Mouse (Mus musculus): ENCODE results near the gene Nacc1.
"Not testable (repeated sequence)": the region's sequence is repeated elsewhere in the genome, so short reads cannot be mapped to it uniquely, and the experiment has no call there.

Gene Nacc1

DNA sequence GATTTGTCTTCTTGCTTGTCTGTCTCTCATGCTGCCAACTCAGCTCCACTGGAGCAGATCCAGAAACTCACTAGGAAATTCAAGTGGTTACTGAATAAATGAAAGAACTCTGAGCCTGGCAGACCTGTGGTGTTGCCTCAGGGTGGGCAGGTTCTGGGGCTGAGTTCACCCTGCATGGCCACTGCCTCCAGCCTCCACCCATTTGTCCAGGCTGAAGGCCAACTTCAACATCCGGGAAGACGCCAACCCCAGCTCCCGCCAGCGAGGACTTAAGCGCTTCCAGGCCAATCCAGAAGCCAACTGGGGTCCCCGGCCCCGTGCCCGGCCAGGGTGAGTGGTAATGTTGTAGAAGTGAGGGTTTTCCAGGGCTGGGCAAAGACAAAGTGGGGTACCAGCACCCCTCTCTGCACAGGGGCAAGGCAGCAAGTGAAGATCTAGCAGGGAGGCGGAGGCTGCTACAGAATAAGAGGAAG lies 11.3 kb upstream of the Nacc1 start:
- peak; percentile 98 for DNase-seq (ENCODE audit: low spot score)

DNA sequence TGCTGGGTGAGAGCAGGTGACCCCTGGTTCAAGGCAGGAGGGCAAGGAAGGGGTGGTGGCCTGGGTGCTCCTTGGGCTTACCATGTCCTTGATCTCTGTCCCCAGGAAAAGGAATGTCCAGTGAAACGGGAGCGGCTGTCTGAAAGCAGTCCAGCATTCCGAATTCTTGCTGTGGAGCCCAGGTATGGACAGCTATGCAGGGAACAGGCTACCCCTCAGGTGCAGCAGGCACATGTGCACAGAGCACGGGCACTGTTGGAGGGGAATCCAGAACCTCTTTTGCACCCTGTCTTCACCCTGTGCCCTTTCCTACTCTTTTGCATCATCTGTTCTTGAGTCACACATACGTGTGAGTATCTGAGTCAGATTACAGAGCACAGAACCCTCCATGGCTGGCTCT lies 10.6 kb upstream of the Nacc1 start:
- DNase-seq (ENCODE audit: low spot score): no peak

DNA sequence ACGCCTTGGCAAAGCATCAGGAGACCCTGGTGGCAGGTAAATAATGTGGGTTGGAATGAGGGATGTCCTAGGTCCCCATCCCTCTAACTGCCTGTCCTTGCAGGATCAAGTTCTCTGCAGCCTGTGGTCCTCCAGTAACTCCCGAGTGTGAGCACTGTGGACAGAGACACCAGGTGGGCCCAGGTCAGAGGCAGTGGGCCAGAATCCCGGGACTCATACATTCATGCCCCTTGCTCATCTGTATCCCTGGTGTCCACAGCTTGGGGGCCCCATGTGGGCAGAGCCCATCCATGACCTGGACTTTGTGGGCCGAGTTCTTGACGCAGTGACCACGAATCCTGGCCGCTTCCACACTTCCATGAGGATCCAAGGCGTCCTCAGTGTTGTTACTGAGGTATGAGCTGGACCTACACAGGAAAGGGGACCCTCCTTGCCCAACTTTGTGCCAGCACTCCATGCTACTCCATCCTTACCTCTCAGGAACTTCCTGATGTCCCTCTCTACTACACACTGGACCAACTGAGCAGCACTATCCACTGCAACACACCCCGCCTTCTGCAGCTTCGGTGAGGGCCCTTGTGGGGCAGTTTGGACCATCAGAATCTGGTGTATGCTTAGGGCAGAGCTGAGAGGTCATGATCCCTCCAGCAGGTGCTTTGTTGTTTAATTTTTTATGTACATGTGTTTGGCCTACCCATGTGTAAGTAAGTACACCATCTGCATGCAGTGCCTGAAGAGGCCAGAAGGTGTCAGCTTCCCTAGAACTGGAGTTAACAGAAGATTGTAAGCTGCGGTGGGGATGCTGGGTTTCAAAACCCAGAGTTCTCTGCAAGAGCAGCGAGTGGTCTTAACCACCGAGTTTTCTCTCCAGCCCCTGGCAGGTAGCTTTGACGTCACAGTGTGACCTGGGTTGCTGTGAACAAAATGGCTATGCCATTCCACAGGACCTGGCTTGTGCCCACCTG lies 9.8 kb upstream of the Nacc1 start:
- DNase-seq (ENCODE audit: low spot score): peak; percentile 52

DNA sequence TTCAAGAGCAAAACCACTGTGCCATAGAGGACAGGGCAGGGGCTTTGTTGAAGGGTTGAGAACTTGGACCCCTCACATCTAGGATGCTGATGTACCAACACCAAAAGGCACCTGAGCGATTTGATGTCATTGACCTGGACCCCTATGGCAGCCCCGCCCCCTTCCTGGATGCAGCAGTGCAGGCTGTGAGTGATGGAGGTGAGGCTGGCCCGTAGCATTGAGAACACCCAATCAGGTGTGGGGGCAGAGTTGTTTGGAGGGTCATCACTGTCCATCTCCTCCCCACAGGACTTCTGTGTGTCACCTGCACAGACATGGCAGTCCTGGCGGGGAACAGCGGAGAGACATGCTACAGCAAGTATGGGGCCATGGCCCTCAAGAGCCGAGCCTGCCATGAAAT lies 7.5 kb upstream of the Nacc1 start:
- DNase-seq (ENCODE audit: low spot score): no peak

DNA sequence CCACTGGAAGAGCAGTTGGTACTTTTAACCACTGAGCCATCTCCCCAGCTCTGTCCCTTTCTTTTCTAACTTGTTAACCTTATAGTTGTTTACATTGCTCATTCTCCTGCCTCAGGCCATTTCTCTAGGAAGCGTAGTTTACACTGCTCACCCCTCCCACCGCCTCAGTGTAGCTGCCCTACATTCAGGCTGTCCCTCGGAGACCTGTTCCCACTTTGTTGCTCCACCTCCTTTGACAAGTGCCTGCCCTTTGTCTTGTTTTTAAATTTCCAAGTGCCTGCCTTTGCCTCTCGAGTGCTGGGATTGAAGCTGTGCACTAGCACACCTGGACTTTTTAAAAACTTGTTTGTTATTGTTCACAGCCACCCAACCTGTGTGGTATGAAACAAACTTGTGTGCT lies 5.7 kb upstream of the Nacc1 start:
- no peak for DNase-seq (ENCODE audit: low spot score)

DNA sequence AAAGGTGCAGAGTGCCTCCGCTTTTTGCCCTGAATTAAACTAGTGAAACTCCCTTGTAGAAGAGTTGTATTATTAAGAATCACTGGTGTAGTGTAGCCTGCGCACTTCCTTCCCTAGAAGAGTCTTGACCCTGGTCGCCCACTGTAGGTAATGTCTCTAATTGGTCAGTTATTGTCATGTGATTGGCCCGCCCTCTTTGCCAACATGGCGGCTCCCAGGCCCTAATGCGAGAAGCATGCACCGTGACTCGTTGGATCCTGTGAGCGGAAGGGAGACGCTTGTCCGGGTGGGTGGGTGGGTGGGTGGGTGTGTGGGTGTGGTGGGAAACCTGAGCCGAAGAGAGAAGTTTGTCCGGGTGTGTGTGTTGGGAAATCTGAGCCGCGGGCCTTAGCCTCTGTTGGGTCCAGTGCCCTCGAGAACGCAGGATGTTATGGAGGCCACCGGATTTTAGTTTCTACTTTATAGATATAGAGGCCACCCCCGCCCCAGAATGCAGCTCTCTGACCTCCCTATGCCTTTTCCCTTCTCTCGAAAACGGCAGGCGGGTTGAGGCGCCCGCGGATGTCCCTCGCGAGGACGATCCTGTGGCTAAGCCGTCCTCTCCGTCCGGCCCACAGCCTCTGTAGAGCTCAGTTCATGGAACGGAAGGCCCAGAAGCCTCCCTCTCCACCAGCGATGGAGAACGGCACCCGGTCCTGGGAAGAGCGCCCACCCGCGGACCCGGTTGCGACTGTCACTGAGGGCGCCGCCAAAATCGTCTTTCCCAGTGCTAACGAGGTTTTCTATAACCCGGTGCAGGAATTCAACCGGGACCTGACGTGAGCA lies 1.6 kb upstream of the Nacc1 start:
- peak; percentile 98 for DNase-seq (ENCODE audit: low spot score)

DNA sequence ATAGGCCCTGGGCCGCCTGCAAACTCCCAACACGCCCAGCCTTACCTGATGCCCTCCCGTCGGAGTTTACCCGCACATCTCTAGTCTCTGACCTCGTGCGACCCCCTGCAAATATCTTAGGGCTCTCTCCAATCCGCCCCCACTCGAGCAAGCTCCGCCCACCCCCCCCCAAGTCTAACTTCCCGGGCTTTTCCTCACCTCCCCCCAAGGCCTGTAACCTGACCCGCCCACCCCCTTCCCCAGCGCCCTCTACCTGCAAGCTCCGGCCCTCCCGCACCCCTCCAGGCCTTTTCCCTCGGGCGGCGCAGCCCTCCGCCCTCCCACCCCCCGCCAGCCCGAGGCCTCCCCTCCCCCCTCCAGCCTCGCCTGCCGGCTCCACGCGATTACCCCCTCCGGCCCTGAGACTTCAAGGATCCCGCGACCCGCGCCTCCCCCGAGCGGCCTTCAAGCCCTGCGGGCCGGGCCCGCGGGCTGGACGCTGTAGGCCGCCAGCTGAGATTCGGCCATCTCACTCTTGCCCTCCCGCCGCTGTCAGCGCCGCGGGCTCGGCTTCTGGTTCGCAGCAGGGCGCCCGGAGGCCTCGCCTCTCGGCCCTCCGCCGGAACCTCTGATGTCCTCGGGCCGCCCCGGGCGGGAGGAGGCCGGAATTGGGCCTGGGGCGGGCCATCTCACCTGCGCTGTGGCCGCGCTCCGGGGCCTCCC lies 508 bp downstream of the Nacc1 start:
- no peak for DNase-seq (ENCODE audit: low spot score)

DNA sequence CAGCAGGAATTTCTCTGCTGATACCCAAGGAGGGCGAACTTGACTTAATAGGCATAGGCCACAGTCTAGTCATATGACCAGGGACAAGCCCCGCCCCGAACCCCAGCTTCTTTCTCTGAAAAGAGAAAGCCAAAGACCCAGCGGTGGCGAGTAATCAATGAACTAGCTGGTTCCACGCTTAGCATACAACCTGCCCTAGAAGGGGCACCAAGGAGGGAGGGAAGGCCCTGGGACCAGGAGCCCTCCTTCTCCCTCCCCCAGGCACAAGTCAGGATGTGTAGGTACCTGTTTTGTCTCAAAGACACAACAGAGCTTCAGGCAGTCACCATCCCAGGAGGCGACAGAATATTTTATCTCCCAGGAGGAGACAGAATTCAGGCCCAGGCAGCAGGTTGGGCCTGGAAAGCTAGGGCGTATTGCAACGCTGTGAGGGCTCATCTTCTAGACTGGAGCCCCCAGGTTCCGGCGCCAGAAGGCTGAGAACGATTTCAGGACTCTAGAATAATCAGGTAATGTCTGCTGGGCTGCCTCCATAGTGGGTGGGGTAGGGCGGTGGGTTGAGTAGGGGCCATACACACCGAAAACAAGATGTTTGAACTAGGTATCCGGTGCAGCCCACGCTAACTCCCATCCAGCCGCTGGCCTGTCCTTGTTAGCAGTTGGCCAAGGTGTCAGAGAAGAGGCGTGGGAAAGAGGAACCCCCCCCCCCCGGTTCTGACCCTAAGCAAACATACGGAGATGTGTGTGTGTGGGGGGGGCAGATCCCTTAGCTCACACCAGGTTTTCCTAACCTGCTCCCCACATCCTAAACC lies 1.3 kb downstream of the Nacc1 start, which contains the start of gene Trmt1:
Gene Trmt1 (plus strand): TSS at position 117 of the 812 bp plus-strand sequence.
- no peak for DNase-seq (ENCODE audit: low spot score)

DNA sequence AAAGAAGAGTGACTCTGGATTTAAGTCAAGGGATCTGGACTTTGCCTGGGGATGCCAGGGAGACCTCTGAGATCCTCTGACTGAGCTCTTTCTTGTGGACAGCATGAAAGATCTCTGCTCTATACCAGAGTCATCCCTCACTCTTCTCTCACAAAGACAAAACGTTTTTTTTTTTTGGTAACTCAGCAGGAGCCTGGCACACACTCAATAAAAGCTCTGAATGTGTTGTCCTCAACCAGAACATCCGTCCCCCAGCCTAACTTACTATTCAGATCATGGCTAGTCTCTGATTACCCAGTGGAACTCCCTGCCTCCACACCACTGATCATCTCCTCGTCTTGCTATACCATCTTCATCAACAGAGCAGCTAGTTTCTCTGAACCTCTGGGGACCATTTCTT lies 3.1 kb downstream of the Nacc1 start:
- no peak for DNase-seq (ENCODE audit: low spot score)

DNA sequence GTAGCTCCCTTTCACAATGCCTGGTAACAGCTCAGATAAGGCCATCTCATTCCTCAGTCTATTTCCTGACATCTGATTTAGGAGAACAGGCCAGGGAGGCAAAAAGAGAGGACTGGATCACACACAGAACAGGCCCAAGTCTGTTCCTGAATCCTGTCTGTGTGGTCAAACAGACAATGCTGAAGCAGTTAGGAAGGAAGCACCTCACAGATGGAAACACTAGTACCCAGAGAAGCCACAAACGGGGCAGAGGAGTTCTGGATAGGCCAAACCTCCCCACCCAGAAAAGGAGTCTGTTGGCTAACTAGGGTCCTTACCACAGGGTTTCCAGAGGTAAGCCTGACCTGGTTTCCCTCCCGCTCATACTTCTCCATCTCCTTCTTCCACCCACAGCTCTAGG lies 5.4 kb downstream of the Nacc1 start:
- DNase-seq (ENCODE audit: low spot score): no peak

DNA sequence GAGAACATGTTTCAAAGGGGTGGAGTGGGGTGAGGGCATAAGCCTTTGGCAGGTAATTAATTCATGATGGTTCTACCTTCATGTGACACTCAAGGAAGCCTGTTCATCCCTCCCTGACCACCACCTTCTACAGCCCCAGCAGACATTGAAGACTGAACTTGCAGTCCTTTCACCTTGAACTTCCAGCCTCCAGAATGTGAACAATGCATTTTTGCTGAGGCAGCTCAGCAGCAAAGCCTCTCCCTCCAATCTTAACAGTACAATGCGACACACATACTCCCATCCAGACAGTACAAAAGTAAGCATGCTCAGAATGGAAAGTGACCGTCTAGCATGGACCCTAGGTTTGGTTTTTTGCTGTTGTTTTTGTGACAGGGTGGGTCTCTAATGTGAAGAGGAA lies 6.2 kb downstream of the Nacc1 start:
- DNase-seq (ENCODE audit: low spot score): no peak

DNA sequence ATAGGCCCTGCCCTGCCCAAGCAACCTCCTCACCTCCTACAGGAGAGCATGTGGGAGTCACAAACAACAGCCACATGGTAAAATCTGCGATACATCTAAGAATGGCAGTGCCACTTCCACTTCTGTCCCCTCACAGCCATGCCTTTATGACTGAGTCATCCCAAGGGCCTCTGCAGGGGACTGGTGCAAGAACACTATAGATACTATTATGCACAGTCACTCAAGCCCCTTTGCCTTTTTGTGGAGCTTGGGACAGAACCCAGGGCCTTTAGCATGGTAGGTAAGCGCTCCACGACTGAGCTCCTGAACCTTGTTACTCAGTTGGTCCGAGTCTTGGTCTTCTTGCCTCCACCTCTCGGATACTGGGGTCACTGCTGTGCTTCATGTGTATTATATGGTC lies 10.4 kb downstream of the Nacc1 start:
- no peak for DNase-seq (ENCODE audit: low spot score)

DNA sequence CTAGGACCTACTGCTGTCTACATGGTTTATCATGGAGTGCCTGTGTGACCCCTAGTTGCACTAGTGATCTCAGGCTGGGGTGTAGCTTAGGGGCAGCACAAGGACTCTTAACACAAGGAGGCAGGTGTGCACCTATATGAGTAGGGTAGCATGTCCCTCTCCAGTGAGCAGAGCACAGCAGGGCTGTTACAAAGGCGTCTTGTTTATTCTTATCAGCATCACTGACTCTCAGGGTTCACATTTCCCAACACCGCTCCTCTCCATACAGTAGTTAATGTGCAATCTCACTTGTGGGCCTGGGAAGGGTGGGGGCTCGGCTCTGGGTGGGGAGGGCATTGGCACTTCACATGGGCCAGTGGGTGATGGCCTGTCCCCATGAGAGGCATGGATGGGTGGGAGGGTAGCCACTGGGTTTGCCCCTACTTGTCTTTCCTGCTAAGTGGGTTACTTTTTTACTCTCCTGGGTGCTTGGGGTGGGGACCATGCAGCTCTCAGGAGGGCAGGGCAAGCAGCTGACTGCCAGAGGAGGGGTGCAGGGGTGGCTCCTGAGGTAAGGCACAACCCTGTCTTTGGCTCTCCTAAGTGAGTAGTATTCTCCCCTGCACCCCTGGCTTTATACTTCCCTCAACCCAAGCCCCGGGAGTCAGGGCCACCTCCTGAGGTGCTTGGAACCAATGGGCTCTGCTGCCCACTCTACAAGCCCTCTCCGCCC lies 17.2 kb downstream of the Nacc1 start:
- DNase-seq (ENCODE audit: low spot score): not testable (repeated sequence)

DNA sequence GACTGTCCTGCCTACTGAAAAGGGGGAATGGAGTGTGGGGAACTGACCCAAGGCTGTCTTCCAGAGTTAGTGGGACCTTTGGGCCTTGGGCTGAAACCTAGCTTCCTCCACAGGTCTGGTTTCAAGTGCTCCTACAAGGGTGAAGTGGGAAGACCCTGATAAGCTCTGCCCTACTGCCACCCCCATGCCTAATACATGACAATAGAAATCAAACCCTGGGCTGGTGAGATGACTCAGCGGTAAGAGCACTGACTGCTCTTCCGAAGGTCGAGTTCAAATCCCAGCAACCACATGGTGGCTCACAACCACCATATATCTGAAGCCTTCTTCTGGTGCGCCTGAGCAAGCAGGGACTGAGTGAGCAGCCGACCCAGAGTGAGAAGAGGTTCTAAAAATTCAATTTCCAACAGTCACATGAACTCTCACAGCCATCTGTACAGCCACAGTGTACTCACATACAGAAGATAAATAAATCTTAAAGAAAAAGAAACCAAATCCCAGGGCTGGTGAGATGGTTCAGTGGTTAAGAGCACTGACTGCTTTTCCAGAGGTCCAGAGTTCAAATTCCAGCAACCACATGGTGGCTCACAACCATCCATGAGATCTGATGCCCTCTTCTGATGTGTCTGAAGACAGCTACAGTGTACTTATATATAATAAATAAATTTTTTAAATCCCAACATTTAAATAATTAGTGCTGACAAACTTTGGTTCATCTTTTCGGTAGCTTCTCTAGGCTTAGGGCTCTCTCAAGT lies 18.8 kb downstream of the Nacc1 start:
- DNase-seq (ENCODE audit: low spot score): no peak

DNA sequence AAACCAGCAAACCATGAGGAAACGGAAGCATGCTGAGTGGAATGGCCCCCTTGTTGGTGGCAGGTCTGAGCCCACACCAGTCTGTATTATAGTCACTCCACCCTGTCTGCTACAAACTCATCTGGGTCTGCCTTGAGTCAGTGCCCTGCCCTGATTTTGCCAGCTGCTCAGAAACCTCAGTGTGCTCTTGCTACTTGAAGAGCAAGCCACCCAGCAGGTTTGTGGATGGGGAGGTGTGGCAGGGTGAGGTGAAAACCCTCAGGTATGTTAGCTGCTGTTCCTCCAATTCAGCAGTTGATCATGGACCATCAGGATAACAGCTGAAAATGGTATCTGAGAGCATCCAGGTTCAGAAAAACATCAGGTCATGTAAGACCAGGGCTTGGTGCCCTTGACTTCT lies 19.6 kb downstream of the Nacc1 start:
- no peak for DNase-seq (ENCODE audit: low spot score)

DNA sequence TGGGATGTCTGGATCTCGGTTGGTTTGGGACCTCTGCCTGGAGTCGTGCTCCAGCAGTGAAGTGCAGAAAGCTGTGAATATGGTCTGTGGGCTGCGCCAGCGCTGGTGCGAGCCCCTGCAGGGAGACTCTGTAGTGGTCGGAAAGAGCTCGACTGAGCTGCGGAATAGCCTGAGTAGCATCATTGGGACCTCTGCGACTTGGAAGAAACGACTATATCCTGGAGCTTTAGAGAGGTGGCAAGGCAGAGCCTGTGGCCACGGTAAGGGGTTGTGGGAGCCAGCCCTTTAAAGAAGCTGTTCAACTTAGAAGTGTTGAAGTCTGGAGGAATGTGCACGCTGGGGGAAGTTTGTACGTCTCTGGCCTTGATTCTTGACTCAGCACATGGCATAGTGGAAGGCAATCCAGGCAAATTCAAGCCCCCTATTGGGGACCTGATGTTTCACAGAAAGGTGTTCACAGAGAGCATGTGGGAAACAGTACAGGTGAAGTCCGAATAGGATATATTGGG lies 22.2 kb downstream of the Nacc1 start:
- no peak for DNase-seq (ENCODE audit: low spot score)

DNA sequence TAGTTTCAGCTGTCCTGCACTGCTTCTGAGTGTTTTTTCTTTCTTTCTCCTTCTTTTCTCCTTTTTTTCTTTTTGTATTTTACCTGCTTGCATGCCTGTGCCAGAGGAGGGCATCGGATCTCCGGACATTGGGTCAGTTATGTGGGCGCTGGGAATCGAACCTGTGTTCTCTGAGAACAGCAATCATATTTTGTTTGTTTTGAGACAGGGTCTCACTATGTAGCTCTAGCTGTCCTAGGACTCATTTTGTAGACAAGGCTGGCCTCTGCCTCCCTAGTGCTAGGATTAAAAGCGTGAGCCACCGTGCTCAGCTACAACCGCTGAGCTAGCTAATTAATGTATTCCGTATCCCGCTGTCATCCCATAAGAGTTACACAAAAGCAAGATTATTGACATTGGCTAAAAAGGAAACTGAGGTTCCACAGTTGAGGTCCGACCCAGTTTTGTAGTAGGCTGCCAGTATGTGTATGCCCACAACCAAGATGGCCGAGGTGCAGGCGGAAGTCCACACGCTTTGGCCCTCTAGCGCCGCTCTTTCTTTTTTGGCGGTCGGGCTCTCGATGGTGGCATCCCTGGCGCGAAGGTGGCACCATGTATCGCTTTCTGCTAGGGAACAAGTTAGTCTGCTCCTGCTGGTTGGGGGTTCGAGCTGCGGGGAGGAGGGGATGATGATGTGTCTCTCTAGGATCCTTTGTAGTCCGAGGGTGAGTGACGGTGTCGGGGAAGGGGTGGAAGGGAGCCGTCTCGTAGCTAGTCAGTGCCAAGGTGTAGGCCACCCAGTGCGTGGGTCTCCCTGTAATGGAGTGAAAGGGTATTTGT lies 22.9 kb downstream of the Nacc1 start:
- DNase-seq (ENCODE audit: low spot score): peak; percentile 95

DNA sequence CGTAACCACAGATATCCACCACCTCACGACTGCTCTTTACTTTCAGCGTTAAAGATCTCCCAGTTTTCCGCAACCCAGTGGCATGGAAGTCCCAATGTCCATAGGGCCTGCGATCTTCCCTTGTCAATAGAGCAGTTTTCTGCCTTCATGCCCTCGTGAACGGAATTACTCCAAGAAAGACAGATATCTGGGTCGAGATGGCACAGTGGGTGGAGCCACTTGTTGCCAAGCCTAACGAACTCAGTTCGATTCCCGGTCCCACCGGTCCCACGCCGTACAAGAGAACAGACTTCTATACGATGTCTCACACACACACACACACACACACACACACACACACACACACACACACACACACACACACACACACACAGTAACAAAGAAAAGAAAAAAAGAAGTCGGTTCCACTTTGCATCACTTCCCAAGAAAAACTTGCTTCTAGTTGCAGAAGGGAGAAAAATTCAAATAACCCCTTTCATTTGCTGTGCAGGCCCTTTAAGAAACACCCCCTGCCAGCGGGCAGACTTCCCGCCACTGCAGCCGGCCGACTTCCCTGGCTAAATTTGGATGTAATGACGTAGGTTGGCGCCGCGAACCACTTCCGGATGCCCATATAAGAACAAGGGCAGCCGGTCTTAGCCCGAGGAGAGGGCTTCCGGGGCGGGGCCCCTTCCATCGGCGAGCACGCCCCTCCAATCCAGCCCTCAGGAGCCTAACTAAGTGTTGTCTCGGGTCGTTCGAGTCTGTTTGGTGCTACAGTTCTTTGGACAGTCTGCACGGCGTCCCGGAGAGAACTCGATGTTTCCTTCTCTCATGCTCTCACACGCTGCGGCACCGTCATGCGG lies 24.0 kb downstream of the Nacc1 start:
- DNase-seq (ENCODE audit: low spot score): peak; percentile 100

Measured in adipocyte (in vitro differentiated cells).